Mouse (Mus musculus) spleen, adult 2 months (tissue): ENCODE results near the gene Atp7b.

Source experiments
- CTCF ChIP-seq: fragments of 200-500 bp; IDR thresholded peaks from 2 replicates; pipeline ENCODE4 v1.5.1; 2011; ENCODE audit warnings: mild to moderate bottlenecking, inconsistent platforms; ENCODE audit not compliant: insufficient read depth, insufficient read length, insufficient replicate concordance; ENCODE audit errors: extremely low read depth
- POLR2A ChIP-seq: fragments of 200-500 bp; IDR thresholded peaks from 2 replicates; pipeline ENCODE4 v1.6.1; 2011; ENCODE audit warnings: low read depth, low read length, inconsistent platforms

GRCm38 (mm10) chr8:22009403-22009802 is 50.7 kb downstream of the Atp7b start:
- TF ChIP-seq POLR2A (no peak), CTCF (no peak)
